Mouse (Mus musculus): Measurements from ENCODE around the gene 2510002D24Rik. TPM values are rescaled to one million over a fixed set of nuclear protein-coding genes. Genes with fewer than 3 reads are reported as not detected.
"Not testable (repeated sequence)": the region's sequence is repeated elsewhere in the genome, so short reads cannot be mapped to it uniquely, and the experiment has no call there.

Gene 2510002D24Rik
- total RNA-seq (2022) = 10 to 100 TPM; 18.5 to 23.9 (median 20.9) TPM

DNA sequence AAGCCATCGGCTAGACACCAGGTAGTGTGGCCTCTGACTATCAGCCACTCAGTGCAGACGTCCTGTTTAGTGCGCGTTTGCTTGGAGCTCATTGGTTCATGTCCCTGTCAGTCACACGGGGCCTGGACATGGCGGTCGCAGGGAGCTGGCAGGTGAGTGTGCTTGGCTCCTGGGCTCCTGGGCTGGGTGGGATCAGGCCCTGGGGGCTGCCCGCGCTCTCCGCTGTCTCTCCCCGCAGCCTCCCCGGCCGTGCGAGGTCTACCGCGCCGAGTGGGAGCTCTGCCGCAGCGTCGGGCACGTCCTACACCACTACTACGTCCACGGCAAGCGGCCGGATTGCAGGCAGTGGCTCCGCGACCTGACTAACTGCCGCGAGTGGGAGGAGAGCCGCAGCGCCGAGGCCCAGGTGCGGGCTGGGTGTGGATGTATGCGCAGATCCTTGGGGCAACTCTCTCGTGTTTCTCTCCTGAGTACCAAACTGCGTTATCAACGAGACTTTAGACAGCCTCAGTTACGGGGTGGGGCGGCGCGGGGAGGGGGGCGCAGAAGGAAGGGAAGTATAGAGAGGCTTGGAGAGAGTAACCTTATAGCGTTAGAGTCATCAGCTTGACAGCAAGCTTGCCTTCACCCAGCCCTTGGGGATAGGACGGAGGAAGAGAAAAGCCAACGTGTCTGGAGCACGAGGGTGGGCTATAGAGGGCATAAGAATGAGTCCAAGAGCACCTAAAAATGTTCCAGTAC is at the start of gene 2510002D24Rik, which contains the start of gene Gm28539:
2510002D24Rik (plus strand) TSS at position 111 of the 741 bp plus-strand sequence.
Gm28539 (plus strand) TSS at position 117 of the 741 bp plus-strand sequence.
- DNase-seq = peak; percentile 92

DNA sequence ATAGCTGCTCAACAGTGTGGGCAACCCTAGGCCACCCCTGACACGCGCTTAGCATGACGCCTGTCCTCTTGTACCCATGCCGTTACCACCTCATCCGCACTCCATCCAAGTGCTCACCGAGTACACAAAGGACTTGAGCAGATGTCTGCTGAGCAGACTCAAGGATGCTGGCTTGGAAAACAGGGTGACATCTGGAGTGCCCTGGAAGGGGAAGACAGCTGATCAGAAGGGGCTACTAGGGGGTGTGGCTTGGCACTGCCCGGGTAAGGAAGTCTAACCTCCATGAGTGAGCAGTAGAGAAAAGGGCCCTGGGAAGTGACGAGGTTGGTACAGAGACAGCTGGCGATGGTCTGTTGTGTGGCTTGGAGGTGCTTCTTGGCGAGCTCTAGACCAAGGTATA is 49.7 kb upstream of the 2510002D24Rik start:
- no peak for DNase-seq

DNA sequence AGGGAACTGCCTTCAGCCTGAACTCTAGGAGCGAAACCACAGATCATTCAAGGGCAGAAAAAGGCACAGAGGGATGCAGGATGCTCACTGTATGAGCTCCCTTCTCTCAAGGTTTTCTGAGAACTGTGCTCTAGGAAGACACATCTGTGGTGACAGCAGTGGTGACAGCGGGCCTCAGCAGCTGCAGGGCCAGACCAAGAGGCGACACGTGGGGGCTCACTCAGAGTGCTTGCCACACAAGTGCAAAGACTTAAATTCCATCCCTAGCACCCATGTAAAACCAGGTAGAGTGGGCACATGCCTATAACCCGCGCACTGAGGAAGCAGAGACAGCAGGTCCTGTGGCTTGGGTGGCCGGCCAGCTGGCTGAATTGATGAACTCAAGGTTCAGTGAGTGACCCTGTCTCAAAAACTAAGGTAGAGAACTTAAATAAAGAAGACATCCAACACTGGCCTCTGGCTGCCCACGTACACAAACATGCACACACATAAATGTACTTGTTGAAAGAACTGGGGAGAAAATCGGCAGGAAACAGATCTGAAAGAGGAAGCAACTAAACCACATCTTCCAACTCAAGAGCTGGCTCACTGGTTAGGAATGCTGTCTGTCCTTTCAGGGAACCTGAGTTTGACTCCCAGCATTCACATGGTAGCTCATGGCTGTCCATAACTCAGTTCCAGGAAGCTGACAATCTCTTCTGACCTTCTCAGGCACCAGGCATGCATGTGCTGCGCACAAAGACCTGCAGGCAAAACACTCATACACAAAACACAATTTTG is 47.6 kb upstream of the 2510002D24Rik start:
- DNase-seq = no peak

DNA sequence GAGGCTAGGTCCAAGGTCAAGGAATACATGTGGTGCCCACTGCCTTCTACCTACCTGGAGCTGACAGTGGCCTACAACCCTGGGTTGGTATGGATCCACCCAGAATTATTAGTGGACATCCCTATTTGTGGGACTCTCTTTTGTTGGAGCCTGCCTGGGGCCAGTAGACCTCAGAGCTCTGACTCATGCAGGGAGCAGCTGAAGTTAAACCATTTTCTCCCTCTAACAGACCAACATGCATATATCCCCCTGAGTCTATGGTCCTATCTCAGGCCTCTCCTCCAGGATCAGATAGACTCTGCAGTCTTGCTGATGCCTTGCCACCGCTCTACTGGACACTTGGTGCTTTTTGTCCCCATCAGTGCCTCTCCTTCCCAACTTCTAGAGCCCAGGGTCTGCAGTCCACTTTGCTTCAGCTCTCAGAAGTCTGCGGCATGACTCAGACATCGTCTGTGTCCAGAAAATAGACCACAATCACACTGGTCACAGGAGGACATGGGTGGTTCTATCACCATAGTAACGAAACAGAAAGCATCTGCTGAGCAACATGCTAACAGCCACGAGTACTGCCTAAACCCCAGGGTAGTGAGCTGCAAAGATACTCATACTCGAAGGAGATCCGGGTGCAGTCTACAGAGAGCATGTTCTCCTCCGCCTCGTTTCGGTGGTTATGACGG is 41.0 kb upstream of the 2510002D24Rik start:
- no peak for DNase-seq

DNA sequence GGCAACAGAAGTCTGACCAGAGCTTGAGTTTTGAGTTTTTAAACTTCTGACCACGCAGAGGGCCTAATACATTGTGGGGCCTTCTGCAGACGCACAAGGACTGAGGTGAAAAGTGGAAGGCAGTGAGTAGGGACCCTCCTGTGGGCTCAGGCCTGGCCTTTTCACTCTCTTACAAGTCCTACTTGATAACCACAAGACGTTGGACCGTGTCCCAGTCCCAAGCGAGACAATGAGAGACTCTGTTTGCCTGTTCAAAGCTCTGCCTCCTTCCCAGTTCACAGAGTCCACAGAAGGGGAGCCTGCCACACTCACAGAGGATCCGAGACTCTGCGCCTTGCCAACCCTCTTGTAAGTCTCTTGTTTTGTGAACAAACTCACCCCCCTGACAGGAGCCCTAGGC is 39.7 kb upstream of the 2510002D24Rik start:
- no peak for DNase-seq

DNA sequence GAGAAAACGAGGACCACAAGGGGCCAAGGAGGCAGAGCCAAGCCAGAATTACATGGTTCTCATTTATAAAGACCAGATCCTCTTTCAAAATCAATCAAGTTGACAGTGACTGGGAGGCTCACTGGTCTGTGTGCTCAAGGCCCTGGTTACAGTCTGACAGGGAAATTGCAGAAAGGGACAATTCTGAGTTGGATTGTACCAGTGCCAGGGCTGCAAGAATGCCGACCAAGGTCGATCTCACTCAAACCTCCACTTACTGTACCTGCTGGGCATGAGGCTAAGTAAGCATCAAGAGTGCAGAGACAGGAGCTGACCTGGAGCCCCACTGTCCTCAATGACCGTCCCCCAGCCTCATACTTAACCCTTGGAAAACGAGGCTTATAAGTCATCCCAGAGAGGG is 38.2 kb upstream of the 2510002D24Rik start:
- no peak for DNase-seq

DNA sequence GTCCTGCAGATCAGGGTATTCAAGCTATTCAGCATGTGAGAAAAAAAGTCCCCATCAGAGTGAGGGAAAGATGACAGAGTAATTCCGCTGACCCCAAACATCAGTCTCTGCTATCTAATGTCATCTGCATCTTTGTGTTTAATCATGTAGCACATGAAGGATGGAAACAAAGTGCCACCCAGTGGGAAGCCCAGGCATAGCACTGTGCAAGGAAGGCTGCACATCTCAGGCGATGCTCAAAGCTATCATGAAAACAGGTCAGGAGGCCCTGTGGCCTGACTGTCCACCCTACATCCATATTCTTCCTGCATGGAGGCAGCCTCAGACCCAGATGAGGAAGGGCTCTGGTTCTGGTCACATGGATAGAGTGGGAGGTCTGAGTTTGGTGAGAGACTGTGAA is 37.5 kb upstream of the 2510002D24Rik start:
- no peak for DNase-seq

DNA sequence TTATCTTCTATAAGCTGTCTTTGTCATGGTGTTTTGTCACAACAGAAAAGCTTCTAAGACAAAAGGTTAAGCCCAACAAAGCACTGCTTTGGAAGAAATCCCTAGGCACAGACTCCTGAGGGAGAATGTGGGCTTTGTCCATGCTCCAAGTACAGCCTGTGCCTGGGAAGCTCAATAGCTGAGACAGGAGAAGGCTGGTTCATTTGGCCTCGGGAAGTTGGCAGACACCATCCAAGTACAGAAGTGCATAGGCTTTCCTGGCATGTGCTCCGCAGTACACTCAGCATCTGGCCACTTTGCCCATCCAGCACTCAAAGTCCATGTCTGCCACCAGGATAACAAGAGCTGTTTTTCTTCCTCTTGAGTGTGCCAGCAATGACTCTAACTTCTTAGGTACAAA is 30.6 kb upstream of the 2510002D24Rik start:
- DNase-seq = peak; percentile 36

DNA sequence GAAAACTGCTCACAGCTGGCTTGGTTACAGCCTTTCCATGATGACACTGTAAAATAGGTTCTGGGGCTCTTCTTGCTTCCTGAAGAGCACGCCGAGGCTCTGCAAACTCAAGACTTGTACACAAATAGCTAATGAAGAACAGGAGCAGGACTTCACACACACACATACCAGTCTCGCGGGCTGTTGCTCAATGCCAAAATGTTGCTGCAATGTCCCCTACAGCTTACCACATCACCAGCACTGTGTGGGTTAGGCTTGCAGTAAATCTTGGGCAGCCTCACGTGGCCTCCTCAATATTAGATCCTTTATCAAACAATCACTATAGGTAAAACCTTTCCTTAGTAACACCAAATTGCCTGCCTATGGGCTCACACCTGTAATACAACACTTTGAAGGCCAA is 27.4 kb upstream of the 2510002D24Rik start:
- DNase-seq = peak; percentile 35

DNA sequence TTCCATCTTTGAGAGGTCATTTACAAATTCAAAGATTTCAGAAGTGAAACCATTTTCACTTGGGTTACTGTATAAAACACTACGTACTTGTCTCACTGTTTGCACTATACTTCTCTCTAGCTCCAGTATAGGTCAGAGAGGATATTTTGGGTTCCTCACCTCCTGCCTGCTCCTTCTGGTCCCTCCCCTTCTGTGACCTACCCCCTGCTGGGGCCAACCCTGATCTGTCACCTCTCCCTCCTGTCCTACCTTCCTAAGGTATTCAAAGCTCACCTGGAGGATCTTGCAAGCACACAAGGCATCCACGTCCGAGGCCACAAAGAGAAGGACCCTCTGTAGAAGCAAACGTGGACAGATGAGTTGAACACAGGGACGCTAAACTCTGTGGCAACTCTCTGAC is 25.3 kb upstream of the 2510002D24Rik start:
- no peak for DNase-seq

DNA sequence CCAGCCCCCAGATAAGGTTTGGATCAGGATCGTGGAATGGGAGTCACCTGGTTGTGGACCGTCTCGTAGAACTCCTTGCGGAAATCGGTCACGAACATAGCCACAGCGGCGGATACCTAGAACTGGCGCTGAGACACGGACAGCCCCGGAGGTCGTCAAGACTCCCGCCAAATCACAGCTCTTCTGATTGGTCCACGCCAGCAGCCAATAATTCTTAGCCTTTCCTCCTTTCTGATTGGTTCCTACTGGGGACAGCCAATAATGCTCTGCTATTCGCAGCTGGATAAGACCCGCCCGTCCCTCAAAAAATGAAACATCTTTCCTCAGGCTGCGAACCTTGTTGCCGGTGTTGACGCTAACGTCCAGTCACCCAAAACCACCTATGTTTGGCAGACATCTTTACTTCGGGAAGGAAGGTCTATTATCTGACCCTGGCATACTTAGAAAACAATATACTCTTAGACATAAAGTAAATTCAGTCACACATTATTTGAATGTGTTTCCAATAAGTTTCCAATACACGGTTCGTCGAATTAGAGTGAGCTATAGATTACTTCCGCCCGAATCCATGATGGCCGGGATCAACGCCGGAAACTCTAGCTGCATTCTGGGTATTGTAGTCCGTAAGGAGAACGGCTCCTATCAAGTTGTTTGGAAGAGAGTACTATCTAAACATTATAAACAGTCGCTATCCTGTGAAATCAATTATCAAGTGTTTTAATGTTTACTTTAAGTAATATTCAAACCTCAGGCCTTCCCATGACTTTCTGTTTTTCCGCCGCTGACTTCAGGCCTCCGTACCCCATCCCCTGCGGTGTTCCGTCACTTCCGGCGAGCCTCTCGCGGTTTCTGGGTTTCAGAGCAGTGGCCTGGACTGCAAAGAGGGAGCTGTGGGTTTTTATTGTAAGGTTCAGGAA is 24.7 kb upstream of the 2510002D24Rik start, which contains the start of the genes Ufd1 and Cdc45:
Ufd1 (plus strand) TSS at position 312 of the 917 bp plus-strand sequence.
Cdc45 (minus strand) TSS at position 520 of the 917 bp plus-strand sequence.
- peak; percentile 88 for DNase-seq

DNA sequence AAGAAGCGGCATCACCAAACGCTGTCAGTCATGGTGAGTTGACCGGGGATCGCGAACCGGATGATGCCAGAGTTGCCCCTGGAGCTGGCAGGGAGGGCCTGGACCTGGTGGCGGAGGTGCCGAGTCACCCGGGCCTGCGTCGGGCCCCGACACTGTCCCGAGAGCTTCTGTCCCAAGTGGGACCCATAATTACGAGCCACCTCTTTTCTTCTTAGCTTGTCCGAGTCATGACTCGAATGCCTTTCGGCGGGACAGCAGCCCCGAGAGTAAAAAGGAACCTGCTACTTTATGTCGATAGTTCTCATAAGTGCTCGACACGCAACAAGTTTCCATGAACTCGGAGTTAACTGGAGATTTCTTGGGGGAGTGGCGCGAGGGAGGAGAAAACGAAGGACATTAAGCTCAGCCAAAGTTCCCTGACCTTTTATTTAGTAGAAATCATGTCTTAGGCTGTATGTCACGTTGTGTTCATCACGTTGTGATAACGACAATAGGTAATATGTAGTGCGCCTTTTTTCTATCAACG is 23.9 kb upstream of the 2510002D24Rik start:
- no peak for DNase-seq

DNA sequence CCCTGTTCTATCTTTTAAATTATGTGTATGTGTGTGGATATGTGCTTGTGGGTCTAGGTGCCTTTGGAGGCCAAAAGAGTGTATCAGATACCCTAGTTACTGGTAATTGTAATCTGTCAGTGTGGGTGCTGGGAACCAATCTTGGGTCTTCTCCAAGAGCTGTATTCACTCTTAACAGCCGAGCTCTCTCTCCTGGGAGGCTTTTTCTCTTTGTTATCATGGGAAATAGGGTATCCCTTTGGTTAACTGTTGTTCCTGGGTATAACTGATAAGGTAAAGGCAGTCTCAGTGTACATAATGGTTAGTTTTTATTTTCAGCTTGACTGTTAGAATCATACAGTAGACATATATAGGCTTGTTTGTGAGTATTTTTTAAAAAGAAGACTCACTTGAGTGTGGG is 14.0 kb upstream of the 2510002D24Rik start:
- DNase-seq = no peak

DNA sequence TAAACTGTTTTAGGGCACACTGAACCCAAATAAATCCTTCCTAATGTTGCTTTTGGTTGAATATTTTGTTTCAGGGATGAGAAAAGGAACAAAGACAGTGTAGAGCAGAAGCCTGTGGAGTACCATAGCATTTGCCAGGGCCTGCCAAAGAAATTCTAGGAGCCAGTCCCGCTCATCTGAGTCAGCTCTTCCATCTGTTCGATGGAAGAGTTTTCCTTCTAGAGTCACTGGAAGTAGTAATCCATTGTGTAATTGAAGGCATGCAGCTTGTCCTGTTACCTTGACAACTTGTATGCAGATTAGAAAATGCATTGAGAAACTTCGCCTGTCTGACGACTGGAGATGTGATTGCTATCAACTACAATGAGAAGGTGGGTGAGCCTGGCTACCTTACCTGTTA is 13.5 kb upstream of the 2510002D24Rik start:
- no peak for DNase-seq

DNA sequence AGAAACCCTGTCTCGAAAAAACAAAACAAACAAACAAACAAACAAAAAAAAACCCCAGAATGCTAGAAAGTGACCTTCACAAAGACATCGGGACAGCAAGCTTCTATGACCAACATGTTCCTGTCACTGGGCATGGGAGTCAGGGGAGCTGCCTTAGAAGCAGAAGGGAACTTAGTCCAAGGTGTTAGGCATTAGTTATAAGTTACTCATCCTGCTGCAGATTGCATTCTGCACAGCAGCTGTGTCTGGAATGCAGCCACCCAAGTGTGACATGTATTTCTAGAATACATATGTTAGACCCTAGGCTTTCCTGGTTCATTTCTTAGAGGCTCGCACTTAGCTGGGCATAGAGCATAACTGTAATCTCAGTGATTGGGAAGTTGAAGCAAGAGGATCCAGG is 7.7 kb upstream of the 2510002D24Rik start:
- no peak for DNase-seq

DNA sequence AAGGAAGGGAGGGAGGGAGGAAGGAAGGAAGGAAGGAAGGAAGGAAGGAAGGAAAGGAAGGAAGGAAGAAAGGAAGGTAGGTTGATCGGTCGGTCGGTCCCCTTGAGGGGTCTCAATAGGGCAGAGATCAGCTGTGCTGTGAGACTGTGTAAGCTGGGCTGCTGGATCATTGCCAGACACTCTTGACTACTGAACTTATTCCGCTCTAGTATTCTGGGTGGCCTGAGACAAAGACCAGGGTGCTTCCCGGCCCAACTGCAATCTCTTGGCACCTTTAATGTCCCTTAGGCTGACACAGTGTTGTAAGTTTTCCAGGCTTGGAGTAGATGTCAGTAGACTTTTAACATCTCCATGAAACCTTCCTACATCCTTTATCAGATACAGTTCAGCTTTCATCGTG is 7.3 kb upstream of the 2510002D24Rik start:
- DNase-seq = no peak

DNA sequence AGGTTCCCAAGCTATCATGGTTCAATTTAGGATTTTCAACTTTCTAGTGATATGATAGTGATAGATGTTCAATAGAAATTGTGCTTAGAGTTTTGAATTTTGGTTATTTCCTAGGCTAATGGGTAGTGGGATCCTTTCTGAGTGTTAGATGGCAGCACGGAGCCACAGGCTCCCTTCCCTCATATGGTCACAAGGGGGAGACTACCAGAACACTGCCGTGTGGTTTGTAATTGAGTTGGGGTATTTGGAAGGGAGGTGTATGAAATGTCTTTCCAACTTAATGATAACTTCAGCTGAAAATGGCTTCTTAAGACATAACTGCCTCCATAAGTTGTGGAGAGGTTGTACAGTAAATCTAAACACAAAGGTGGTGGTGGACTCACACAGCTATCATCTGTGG is 2.9 kb upstream of the 2510002D24Rik start:
- no peak for DNase-seq

DNA sequence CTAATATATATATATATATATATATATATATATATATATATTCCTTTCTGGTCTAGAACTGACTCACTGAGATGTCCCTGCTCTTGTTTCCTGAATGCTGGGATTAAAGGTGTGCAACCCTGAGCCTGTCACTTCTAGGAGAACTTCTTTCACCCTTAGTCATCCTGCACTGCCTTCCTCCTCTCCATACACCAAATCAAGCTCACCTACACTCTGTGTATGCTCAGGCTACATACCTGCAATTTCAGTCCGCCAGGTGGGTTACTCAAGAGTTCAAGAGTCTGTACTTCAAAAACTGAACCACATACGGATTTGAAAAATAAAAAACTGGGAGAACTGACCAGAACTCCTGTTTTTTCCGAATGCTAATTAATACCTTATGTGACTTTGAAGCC is 308 bp upstream of the 2510002D24Rik start:
- DNase-seq = no peak

DNA sequence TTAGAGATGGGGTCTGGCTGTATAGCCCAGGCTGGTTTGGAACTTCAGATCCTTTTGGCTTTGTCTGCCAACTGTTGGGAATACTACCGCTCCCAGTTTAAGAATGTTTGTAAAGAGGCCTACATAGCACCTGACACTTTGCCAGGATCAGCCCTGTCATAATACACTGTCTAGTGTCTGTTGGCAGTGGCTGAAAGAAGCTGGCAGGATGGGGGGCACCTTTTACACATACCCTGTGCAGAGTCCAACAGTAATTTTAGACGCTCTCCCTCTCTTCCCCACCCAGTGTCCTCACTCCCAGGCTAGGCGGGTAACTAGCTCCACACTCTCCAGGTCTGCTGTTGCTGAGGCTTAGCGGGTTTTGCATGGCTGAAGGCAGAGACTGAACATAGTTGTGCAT is 2.0 kb downstream of the 2510002D24Rik start:
- DNase-seq = no peak

DNA sequence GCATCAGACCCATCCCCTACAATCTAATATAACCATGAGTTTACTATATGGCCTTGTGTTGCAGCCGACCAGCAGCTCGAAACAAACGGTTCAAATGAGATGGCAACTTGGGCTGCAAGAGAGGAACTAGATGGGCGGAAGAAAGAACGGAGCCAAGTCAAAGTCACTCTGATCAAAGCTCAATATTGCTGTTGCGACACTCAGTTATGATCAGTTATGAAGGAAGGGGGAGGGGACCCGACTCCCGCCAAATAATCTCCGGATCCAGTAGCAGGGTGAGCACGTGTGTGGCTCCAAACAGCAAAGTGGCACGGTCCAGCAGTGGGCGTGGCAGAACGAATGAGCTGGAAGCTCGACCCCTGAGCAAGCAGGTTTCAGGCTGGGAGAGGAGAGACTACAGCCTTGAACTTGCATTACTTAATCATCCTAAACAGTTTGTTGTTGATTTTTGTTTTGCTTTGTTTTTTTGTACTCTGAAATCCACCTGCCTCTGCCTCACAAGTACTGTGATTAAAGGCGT is 10.0 kb downstream of the 2510002D24Rik start:
- DNase-seq = no peak

DNA sequence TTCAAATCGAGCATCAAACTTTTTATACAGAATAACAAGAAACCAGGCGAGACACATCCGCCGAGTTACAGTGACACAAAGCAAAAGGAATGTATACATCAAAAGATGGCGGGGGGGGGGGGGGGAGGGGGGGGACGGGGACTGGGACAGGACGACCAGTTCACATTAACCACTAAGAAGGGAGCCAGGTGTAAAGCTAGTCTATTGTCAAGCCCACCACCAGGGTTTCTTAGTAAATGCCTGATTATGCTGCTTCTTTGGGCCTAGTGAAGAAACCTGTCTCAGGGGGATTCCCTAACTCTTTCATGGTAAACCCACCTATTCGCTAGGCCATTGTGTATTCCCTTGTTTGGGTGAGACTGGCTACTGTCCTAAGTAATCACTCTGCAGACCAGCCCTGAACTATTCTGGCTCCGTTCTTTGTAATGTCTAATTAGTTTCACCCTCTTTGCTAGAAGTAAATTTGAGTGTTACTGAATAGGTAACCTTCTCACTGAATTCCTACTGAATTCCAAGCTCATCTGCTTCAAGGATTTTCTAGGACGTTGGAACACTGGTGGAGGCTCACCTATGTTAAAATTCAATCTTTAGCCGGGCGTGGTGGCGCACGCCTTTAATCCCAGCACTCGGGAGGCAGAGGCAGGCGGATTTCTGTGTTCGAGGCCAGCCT is 13.3 kb downstream of the 2510002D24Rik start:
- DNase-seq = not testable (repeated sequence)
